Mouse (Mus musculus) kidney, postnatal 25 days (tissue): ENCODE results near the gene Dnajb8.
A peak's percentile ranks its signal among the peaks of the same experiment; 100 is the strongest.

ENCODE experiments used
- DNase-seq, 2 experiments: peaks; one replicate each; pipeline ENCODE4 v3.0.0; 2021; ENCODE audit warnings: mixed read lengths in 2 of 2

Gene Dnajb8

DNA sequence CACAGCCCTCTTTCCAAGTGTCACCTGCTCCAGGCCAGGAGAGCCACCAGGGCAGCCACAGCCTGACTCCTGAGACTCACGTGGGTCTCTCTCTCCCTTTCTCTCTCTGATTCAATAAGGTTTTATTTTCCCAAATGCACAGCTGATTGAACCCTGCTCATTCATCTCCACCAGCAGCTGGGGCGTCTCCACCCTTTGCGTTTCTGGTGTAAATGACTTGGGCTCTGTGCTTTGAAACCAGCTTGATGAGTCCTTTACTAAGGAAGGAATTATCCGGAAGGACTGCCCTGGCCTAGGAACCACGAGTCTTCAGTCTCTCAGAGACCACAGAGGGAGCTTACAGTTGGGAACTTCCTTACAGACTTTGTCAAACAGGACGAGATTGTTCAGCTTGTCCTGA is 10.2 kb downstream of the Dnajb8 start:
- no peak for DNase-seq

- peak; percentile 40 to 71 for DNase-seq
Observed at GRCm38 (mm10) chr6:88233996-88234395, 11.9 kb downstream of the Dnajb8 start.

GRCm38 (mm10) chr6:88235461-88235860 is 13.4 kb downstream of the Dnajb8 start:
- no peak for DNase-seq

DNA sequence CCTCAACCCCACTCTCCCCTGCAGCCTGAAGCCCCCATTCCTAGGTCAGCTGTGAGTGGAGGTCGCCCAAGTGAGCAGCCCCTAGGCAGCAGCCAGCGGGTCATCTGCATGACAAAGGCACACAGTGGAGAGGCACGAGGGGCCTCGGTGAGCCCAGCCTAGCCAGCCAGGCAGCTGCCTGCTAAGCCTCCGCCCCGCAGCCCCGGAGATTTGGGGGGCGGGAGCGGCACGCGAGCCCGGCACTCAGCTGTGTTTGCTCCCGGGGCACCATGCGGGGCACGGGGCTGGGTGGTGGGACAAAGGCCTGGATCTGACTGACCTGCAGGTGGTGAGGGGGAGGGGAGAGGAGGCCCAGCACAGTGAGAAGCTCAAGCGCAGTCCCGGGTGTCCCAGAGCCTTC is 13.9 kb downstream of the Dnajb8 start:
- no peak for DNase-seq

GRCm38 (mm10) chr6:88236513-88236912 is 14.4 kb downstream of the Dnajb8 start:
- DNase-seq = no peak

DNA sequence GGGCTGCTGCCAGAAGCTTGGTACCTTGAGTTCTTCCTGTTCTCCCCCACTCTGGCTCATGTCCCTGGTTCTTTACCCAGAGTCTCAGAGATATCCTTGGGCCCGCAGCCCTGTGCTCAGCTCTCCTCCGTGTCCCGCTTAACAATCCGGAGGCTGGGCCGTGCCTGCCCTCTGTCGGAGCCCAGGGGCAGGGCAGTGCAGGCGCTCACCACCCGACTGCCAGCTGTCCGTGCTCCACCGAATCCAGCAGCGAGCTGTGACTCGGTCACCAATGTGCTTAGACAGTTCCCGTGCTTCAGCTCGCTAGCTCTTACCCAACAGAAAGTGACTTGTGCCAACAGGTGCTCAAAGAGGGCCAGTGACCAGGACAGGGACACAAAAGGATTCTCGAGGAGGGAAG is 20.5 kb downstream of the Dnajb8 start:
- peak; percentile 74 to 80 for DNase-seq

- peak in 1 of 2 experiments; percentile 21 for DNase-seq
Observed at GRCm38 (mm10) chr6:88249231-88249630, 27.2 kb downstream of the Dnajb8 start.

DNA sequence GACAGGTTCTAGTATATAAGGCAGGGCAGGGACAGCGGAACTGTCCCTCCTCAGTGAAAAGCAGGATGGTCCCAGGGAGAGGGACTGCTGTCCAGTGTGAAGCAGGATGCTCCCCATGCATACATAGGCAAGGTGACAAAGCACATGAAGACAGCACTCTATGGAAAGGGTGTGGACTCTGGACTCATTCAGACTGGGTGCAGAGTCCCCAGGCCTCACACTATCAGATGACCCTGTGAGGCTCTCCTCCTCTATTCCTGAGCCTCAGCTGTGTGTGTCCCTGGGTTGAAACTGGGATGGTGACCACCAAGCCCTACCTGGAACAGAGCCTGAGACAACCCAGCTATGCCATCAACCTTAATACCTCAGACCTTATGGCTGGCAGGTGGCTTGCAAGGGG is 29.3 kb downstream of the Dnajb8 start:
- DNase-seq = no peak

GRCm38 (mm10) chr6:88251798-88252478 is 29.9 kb downstream of the Dnajb8 start:
- DNase-seq = no peak

GRCm38 (mm10) chr6:88254082-88254481 is 32.0 kb downstream of the Dnajb8 start:
- no peak for DNase-seq

DNA sequence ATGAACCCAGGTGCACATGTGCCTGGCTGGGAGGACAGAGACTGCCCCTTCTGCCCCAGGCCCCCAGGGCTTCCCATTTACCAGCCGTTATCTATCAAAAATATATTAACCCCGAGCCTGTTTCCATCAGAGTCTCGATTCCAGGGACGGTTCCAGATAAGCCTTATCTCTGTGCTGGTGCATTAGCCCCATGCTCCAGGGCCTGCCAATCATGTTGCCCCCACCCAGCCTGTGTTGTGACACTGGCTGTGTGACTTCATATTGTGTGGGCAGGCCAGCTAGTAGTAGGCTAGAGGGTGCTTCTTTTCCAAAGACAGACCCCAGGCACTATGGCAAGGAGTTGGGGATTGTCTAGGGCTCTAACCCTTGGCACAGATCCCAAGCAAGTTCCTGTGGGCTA is 33.4 kb downstream of the Dnajb8 start:
- DNase-seq = no peak

DNA sequence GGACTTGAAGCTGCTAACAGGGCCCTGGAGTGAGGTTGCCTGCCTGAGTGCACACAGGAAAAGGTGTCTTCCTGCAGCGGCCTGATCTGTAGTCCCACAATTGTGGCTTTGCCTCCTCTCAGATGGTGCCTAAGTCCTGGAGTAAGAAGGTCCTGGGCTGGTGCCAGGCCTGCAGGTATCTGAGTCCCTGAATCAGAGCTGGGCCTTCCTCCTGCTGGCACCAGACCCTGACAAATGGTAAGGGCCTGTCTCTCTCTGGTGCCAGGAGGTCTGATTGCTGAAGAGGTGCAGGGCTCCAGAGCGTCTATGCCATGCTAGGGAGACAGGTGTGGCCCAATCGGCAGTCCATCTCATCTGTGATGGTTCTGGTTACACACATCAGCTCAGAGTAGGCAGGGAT is 37.6 kb downstream of the Dnajb8 start:
- no peak for DNase-seq

GRCm38 (mm10) chr6:88260645-88261044 is 38.6 kb downstream of the Dnajb8 start:
- DNase-seq = no peak

- no peak for DNase-seq
Observed at GRCm38 (mm10) chr6:88262160-88262559, 40.1 kb downstream of the Dnajb8 start.

DNA sequence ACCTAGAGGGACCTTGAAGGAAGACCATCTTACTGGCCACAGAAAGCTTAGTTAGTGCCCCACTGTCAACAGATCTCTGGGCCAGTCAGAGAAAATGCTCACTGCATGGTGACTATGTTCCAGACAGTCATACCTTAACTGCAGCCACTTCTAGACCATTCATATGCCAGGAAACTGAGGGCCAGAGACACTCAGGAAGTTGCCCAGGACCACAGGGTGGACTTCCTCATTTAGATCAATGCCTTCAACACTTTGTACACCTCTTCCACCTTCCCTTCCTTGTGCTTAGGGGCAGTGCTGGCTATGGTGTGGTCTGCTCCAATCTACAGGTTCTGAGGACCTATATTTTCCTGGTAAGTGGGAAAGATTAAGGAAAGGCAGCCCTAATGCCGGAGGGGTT is 43.3 kb downstream of the Dnajb8 start:
- DNase-seq = no peak

GRCm38 (mm10) chr6:88266055-88266454 is 44.0 kb downstream of the Dnajb8 start:
- no peak for DNase-seq

DNA sequence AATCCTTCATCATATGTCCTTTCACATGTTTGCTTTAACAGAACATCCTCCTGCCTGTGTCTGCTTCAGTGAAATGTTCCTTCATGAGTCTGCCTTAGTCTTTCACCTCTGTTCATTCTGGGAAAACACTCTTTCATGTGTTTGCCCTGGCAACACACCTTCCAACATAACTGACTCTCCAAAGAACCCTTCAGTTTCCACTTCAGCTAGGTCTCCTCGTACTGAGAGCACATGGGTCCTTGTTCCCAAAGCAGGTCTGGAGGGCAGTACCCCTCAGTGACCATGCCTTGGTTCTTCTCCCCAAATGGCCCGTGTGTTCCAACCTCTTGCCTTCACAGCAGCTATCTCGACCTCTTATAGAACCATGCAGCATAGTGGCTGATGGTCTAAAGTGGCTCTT is 45.0 kb downstream of the Dnajb8 start:
- no peak for DNase-seq

DNA sequence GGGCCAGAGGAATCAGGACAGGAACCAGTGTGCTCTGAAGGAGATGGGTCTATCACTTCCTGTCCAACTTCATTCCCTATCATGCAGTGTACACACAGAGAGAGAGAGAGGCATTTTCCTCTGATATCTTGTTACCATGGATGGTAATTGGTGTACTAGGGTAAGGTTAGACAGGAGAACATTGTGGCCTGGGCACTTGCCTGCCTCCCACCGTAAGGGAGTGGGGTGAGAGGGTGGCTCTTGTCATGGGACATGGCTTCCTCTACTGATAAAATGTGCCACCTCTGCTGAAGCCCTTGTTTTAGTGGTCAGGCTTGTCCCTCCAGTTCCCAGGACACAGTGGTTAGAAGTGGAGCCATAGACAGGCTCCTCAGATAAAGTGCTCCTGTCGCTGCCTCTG is 45.9 kb downstream of the Dnajb8 start:
- no peak for DNase-seq

- DNase-seq = no peak
Observed at GRCm38 (mm10) chr6:88274623-88275022, 52.6 kb downstream of the Dnajb8 start.

DNA sequence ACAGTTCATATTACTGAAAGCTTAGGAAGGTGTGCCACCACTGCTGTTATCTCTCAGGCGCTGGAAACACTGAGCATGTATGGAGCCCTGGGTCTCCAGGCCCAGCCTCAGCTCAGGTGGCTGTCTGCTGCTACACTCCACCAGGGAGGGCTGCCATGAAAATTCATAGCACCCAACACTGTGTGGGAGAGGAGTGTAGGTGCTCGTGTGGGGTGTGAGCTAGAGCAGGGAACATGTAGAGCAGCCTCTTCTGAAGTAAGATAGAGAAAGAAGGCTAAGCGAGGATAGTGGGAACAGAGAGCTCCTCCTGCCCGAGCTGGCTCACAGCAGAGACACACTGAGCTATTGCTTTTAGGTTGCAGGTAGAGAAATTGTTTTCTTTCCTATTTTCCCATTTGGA is 54.2 kb downstream of the Dnajb8 start:
- DNase-seq = no peak

DNA sequence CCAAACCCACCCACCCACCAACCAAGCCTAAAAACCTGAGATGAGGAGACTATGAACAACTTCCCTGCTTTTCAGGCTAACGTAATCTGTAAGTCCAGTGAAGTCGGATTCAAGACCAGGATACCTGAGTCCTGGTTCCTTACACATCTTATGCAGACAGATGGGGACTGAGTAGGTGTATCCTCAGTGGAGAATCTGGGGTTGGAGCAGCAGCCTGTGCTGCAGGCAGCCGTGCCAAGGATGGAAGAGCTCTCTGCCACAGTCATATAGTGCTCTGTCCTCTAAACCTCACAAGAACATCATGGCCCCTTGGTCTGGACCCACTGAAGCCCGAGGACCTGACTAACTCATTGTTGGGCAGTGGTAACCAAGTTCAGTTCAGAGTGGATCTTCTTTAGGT is 55.2 kb downstream of the Dnajb8 start:
- DNase-seq = no peak

DNA sequence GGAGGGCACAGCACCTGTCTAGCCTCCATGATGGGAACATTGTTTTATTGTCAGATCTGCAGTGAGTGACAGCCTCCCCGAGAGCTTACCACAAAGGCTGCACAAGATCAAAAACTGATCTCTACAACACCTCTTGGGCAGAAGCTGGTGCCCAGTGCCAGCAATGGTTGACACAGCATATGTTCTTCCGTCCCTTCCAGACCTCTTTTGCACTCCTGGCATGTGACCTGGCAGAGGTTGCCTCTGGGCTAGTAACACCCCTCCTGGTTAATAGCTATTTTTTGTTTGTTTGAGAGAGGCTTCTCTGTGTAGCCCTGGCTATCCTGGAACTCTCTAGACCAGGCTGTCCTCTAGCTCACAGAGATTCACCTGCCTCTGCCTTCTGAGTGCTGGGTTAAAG is 56.1 kb downstream of the Dnajb8 start:
- no peak for DNase-seq

DNA sequence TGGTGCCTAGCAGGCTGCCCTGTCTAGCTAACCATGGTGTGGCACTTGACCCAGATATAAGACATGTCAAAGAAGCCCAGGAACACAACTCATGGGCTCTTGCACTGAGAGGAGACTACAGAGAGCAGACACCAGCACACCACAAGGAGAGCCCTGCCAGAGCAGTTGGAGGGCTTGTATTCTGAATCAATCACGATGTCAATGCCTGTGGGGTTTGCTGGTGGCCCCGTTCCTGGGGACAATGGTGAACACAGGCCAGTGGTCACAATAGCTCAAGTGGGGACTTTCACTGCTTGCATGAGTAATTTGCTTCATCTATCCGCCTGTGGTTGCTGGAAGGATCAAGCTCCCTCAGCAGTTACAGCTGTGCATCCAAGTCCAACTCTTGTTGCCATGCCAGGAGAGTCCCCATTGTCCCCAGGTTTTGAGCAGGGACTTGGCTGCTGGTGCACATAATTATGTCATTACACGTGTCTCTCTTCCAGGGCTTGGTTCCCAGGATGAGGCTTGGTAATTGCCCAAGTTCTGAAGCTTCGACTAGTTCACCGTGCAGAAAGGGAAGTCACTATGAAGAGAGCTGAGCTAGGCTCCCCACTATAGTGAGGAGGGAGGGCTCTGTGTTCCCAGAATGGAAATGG is 68.2 kb downstream of the Dnajb8 start:
- no peak for DNase-seq

- no peak for DNase-seq
Observed at GRCm38 (mm10) chr6:88292274-88292909, 70.3 kb downstream of the Dnajb8 start.
